Mouse (Mus musculus) myocyte (in vitro differentiated cells): ENCODE measurements at regions not wholly inside any gene's neighbourhood (a gene's known extent, or its start where the extent isn't known, plus 50 kb on each side); places are given as distances from the start of the nearest gene placed in this dataset.

Experiments used
- E2F4 ChIP-seq: IDR thresholded peaks from one replicate; pipeline ENCODE4 v1.6.1; 2011; ENCODE audit warnings: mild to moderate bottlenecking, control low read depth, moderate library complexity; ENCODE audit not compliant: insufficient read depth
- MAX ChIP-seq: IDR thresholded peaks from one replicate; pipeline ENCODE4 v1.6.1; 2011; ENCODE audit warnings: low read depth, mild to moderate bottlenecking, control low read depth
- POLR2A ChIP-seq: IDR thresholded peaks from one replicate; pipeline ENCODE4 v1.6.1; 2011; ENCODE audit warnings: low read depth, mild to moderate bottlenecking, control low read depth, moderate library complexity; ENCODE audit not compliant: insufficient read length

- TF ChIP-seq E2F4 (no peak), MAX (no peak), POLR2A (no peak)
These were observed 195.3 kb upstream of the Atp5g3 start for GRCm38 (mm10) chr2:74106472-74106871.
